Mouse (Mus musculus) Muller cell, postnatal 12 days (primary cell): ENCODE measurements around the gene Ren1.

Experiments used
- DNase-seq: peaks from one replicate; pipeline ENCODE4 v3.0.0-alpha.2; 2015; ENCODE audit errors: inconsistent ontology term

Ren1 gene

DNA sequence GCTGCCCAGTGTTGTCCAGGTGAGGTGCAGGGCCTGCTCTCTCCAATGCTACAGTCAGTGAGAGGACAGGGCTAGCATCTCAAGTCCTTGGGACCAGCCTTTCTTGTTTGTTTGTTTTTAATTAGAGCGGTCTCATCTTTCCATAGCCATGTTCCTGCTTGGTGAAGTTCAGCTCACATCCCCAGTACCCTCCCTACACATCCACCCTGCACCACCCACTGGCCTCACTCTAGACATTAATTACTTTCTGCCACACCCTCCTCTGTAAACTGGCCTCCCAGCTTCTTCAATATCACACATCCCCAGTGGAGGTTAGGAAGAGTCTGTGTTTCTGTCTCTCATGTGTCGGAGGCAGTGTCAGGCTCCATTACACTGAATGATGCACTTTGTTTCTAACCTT, 6.0 kb upstream of the Ren1 start:
- DNase-seq: no peak

- no peak for DNase-seq
These were observed 3.8 kb upstream of the Ren1 start for GRCm38 (mm10) chr1:133346531-133346930.

GRCm38 (mm10) chr1:133347226-133347625, 3.1 kb upstream of the Ren1 start:
- no peak for DNase-seq

DNA sequence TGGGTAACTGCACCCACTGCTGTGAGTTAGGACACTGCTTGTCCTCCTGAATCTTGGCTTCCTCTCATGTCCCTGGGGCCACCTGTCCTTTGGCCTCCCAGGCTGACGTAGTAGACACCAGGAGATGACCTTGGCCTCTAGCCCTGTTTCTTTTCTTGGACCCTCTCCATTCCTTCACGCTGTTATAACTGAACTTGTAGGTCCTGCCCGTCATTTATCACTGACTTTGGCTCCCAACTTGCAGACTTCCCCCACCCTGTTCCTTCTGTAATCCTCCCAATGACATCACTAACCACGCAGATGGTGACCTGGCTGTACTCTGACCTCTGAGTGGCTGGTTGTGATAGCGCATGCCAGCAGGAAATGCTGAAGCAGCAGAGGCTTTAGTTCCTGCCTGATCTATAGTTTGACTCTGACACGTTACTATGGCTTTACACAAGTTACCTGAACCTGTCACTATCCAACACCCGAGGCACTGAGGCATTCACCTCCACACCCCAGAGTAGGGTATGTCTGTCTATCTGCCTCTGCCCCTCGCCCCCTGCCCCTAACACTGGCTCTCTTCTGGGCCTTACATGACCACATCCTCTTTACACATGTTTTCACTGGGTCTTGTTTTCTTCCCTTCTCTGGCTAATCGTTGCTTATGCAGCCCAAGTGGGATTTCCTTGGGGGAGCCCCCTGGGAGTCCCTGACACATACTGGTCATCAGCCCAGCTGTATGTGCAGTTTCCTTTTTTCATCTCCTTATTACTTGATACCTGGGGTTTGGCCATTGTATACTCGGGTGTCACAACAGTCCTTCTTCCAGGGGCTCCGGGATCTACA, 2.4 kb upstream of the Ren1 start:
- DNase-seq: no peak

- no peak for DNase-seq
These were observed 1.5 kb downstream of the Ren1 start for GRCm38 (mm10) chr1:133351762-133352161.

DNA sequence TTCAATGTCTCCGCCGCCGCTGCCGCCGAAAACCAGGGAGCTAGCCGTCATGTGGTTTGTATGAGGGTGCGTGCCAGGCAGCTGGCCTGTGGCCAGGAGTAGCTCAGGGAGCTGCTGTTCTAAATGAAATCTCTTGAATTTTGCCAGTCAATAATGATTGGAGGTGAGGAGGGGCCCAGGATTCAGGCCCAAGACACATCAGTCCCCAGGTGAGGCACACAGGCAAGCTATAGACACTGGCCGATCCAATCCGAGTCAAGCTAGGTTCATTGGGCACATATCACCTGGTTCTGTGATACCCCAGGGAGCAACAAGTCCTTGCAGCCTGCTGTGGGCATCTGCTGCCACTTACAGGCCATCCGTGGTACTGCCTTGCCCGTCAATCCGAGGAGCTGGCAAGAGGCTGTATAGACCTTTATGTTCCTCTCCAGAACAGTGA, 3.1 kb downstream of the Ren1 start:
- DNase-seq: peak; percentile 54

GRCm38 (mm10) chr1:133355469-133355868, 5.2 kb downstream of the Ren1 start:
- no peak for DNase-seq

- no peak for DNase-seq
These were observed 5.6 kb downstream of the Ren1 start for GRCm38 (mm10) chr1:133355912-133356311.

- no peak for DNase-seq
These were observed 6.0 kb downstream of the Ren1 start for GRCm38 (mm10) chr1:133356330-133356729.

GRCm38 (mm10) chr1:133361006-133361405, 10.7 kb downstream of the Ren1 start:
- DNase-seq: no peak

GRCm38 (mm10) chr1:133362103-133362502, 11.8 kb downstream of the Ren1 start:
- DNase-seq: no peak

- DNase-seq: peak; percentile 85
These were observed 13.1 kb downstream of the Ren1 start, which contains the start of gene Etnk2 for GRCm38 (mm10) chr1:133363276-133364021. Gene Etnk2, plus strand, starts transcription at chr1:133363572.

DNA sequence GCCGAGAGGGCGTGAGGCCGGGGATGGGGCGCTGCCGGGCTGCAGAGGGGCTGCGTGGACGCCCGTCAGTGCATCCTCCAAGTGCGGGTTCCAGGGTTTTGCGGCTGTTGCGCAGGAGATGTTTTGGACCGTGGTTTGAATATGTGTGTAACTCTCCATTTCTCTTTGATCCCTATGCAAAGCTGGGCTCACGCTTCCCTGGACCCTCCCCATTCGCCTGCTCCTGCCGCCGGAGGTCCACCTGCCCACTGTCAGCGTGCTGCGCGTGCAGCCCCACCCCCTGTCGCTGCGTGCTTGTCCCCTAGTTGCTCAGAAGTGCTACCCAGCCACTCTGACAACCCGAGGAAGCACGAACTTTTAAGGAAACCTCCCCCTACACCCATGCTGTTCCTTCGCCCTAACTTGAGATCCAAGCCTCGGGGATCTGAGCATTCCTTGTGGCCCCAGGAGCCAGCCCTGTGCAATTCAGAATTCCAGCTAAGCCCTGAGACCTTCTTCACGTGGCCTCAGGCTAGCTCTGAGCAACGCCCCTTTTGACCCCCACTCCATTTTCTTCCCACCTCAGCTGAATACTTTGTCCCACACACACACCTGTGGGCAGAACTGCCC, 13.8 kb downstream of the Ren1 start:
- no peak for DNase-seq

GRCm38 (mm10) chr1:133364890-133365289, 14.6 kb downstream of the Ren1 start:
- DNase-seq: no peak

DNA sequence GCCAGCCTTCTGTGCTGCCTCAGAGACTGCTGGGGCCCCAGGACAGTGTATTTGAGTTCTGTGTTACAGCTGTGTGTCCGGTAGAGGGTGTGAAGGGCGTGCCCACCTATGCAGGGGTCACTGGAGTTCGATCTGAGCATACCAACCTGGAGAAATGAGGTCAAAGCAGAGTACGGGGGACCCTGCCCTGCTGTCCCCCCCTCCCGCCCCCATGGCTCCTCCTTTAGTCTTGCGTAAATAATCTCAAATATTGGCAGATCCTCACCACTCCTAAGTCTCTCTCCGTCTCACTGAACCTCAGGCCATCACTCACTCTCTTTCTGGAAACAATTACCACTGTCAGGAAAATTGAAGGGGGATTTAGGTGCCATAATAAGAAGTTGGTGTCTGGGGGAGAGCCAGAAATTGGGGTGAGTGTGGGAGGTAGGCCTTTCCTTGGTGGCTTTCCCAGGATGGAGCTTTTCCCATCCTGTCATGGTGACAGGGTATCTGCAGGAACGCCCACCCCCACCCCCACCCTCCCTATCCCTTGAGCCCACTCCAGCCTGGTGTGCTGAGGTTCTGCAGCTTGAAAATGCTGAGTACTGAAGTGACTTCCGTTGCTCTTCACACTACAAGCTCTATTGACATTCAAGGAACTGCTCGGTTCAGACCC, 16.8 kb downstream of the Ren1 start:
- no peak for DNase-seq

- DNase-seq: no peak
These were observed 17.5 kb downstream of the Ren1 start for GRCm38 (mm10) chr1:133367606-133368488.

DNA sequence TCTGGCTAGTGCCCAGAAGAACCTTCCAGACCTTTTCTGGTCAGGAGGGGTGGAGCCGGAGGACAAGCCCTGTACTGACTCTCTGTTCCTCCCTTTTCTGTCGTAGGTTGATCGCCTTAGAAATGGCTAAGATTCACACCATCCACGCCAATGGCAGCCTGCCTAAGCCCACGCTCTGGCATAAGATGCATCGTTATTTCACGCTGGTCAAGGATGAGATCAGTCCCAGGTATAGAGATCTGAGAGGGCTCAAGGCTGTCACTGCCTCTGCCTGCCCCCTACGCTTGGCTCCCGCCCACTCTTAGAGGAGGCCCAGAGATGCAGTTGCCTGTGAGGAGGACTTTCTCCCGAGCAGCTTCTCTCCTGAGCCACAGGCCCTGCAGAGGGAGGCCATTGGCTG, 18.3 kb downstream of the Ren1 start:
- no peak for DNase-seq

DNA sequence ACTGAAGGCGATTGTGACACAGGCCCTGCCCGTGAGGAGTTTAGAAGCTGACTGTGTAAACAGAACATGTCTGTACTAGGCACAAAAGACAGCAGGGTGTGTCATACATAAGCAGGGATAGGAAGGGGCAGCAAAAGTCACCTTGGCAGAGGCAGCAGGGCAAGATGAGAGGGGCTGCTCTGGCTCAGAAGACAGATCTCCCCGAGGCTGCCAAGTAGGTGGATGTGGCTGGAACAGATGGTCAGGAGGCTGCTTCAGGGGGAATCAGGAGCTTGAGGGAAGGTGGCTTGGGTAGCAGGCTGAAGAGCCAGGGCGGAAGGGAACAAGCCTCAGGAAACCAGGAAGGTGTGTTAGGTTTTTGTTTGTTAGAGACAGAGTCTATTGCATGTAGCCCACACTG, 20.0 kb downstream of the Ren1 start:
- DNase-seq: no peak

DNA sequence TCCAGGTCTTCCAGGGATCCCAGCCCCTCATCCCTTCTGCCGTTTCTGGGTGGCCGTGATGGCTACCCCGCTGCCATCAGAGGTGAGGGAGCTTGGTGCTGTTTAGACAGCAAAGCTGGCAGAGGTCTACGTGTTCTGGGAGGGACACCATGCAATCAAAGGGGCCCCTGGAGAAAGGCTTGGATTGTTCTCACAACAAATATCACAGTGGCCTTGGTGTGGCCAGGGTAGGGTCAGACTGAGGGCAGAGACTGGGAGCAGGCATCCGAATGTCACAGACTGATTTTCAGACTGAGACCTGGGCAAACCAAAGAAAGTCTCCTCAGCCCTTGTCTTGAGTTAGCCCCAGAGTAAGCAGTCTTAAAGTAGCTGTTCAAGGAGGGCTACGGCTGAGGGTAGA, 21.1 kb downstream of the Ren1 start:
- no peak for DNase-seq

DNA sequence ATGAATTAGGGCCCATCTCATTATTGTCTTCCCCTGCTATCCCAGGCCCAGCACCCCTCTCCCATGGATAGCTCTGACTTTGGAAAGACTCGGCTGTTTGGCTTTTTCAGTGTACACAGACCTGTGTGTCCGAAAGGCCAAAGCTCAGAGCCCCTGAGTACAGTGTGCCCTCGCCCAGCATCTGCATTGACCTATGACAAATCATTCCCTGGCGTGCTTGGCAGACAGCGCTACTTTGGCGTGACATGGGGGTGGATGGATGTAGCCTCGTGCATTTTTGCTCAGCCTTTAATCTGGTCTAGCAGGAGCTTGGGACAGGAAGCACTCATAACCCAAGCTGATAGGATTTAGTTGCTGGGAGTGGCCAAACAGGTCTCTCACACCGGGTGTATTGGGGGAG, 21.8 kb downstream of the Ren1 start:
- no peak for DNase-seq
